Mouse (Mus musculus) cerebellum, adult 8-10 months (tissue): ENCODE results near the gene Pkp4.
"Not testable (repeated sequence)": the region's sequence is repeated elsewhere in the genome, so short reads cannot be mapped to it uniquely, and the experiment has no call there.

Experiments
- DNase-seq: peaks from one replicate; pipeline ENCODE4 v3.0.0; 2022

The Pkp4 gene

DNA sequence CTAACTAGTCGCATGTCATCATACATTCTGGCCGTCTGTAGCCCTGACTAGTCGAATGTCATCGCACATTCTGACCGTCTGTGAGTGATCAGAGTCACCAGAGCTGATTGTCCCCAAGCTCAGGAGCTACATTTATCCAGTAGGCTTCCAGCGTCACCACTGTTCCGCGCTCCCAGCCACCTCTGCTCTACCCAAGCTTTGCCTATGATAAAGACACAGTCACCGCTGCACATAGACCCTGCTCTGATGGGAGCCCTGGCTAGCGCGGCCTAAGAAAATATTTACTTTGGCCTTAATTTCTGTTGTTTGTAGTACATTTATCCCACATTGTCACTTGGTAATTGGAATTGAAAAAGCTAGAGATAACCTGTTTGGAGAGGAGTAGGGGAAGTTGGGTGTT is 183.2 kb downstream of the Pkp4 start:
- DNase-seq, result no peak

DNA sequence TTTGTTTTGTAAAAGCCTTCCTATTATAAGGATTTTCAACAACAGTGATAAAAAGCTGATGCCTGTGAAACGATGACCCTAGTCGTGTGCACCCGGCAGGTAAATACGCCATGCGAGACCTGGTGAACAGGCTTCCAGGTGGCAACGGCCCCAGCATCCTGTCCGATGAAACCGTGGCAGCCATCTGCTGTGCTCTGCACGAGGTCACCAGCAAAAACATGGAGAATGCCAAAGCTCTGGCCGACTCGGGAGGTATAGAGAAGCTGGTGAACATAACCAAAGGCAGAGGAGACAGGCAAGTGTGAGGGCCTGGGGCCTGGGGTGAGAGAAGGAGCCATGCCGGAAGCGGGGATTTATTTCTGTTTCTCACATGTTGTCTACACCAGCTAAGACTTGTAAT is 184.0 kb downstream of the Pkp4 start:
- DNase-seq, result peak; percentile 83

DNA sequence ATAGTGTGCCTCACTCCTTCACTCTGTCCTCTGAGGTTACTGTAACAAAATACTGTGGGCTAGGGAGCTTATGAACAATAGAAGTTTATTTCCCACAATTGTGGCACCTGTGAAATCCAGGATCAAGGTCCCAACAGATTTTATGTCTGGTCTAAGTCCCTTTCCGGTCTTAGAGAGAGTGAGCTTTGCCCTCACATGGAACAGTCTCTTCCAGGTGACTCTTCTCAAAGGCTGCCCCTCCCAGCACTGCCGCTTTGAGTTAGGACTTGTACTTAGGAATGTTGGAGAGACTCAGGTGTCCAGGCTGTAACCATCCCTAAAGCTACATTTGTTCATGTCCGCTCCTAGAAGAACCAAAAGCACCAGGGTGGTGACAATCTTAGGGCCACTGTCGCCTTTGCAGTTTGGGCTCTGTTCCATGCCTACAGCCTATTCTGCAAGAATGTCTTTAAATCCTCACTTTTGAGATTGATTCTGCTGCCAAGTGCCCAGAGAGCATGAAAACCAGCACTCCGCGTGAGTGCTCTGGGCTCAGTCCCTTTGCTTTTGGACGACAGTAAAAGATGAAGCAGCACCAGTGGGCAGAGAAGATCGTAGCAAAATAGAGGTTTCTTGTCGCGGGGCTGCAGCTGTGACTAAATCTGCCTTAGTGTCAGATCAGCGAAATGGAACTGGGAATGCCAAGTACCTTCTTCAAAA is 184.6 kb downstream of the Pkp4 start:
- peak; percentile 36 for DNase-seq

DNA sequence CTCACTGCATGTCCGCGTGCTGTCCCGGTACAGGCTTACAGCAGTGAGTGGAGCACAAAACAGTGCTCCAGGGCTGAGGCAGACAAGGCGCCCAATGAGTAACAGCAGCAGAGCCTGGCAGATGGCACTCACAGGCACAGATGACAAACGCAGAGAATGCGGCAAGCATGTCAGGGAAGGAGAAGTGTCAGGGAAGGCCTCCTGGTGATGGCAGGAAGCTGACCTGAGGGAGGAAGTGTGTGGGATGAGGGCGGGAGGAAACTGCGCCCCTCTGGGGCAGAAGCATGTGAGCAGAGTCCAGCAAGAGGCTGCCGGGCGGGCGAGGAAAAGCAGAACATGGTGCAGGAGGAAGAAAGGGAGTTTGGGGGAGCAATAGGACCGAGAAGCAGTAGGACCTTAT is 185.8 kb downstream of the Pkp4 start:
- DNase-seq, result peak; percentile 52

DNA sequence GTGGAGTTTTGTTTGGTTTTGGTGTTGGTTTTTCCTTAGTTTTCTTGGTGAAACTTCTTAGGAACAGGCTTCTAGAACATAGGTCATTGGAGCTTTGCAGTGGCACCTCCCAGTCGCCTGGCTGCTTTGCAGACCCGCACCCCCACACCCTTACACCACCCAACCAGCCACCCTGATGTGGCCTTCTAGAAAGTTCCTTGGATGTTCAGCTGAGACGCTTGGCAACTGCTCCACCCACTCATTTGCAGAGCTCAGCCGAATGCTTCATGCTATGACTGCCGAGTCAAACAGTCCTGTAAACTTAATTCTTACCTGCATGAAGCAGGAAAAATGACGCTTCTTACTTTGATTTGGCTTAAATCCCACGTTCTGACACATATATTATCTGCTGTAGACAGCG is 187.9 kb downstream of the Pkp4 start:
- DNase-seq, result no peak

DNA sequence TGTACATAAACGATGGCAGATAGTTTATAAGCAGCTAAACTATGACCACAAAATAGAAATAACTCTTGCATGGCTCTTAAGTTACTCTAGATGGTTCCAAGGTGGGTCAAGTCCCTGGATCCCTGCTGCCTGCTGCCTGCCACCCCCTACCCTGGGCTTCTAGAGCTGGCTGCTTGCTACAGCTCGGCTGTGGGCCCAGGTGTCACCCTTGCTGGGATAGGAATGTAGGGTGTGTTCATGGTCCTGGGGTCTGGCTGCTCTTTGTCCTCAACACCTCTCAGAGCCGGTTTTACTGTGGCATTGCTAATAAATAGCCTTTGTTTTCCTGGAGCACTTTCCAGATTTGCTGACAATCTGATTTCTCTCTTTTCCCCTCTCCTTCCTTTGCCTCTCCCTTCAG is 189.4 kb downstream of the Pkp4 start:
- DNase-seq, result no peak

DNA sequence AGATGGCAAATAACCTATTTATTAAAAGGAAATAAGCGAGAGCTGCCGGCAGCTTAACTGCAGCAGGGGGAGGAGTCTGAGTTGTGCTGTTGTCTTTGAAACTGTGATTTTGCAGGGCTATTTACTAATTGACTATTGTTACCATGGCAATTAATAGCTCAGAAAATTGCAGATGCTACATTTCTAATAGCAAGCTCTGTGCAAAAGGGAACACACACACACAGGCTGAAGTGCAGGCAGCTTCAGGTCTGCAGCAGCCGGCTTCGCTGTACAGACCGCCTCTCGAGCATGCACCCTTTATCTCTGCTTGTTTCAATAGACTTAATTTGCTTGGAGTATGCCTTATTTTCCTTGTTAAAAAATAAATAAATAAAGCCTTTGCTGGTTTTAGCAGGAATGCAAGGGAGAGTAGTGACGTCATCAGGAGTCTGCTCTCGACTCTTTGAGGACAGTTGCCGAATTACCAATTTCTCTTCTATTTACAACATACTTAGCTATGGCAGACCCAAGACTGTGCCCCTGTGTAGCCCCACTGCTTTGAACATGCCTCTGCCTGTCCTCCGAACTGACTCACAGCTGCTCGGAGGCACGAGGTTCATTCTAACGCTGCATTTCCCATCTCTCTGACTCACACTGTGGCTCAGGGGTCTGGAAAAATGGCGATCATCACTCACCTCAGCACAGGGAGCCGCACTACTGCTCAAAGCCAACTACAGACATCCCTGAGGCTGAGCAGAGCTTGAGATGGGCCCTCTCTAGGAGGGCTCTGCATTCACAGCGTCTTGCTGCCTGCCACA is 190.9 kb downstream of the Pkp4 start:
- DNase-seq, result no peak

DNA sequence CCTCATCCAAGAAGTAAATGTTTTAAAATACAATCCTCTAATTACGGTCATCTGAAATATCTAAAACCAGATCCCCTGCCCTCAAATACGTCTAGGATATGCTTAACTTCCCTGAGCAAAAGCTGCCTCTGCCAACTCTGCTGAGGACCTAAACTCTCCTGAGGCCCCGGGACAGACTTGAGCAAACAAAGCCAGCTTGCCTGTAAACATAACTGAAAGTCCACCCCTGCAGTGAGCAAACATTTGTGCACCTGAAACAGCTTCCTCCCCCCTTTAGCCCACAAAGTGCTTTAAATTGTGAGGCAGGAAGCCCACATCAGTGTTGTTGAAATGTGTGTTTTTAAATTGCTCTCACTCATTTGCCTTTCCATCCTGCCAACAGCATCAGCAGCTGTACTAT is 193.2 kb downstream of the Pkp4 start:
- no peak for DNase-seq

DNA sequence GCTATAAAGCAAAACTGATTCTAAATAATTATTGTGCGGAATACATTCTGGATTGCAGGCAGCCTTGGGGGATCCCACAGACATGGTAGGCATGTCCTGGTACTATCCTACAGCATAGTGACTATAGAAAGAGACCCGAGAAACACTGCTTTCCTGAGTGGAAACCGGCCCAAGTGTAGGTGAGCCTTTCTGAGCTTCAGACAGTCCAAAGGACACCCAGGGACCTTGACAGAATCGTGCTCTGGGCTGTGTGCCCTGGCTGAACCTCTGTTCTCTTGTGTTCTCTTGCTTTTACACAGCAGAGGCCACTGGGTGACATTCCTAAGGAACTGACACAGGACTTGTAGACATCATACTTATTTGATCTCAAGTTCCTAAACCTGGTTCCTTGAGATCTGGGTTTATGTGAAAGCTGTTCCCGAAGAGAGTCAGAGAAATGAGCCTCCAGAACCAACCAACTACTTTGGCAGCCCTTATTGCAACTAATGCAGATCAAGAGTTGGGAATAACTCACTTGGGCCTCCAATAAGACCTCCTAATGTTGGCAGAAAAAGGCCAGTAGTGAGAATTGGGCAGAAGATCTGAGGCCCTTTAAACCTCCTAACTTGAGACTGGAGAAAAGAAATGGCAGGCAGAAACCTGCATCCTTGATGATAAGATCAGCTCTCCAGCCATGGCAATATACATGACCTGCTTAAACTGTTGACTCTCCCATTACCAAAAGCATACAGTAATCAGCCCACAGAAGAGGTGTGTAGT is 195.1 kb downstream of the Pkp4 start:
- DNase-seq, result no peak

DNA sequence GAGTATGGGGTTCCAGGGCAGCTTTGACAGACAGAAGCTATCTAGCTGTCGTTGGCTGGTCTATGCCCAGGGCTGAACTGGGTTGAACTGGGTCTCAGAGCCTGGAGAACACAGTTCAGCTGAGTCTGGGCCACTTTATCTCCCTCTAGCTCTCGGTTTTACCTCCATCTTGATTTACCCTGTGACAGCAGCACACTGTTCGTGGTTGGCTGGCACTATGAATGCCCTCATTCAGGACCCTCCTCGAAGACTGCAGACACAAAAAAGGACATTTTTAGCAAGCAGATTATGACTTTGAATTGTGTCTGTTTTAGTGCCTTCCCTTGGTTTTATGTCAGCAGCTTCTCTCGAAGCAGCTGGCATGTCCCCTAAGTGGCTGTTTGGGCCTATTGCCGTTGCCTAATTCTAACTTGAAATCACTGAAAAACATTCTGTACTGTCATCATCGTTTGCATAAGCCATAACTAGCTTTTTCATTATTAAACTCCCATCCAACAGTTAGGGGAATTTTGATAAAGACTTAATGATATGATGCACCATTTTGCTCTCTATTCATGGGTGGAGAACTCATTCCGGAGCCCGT is 199.2 kb downstream of the Pkp4 start:
- no peak for DNase-seq

DNA sequence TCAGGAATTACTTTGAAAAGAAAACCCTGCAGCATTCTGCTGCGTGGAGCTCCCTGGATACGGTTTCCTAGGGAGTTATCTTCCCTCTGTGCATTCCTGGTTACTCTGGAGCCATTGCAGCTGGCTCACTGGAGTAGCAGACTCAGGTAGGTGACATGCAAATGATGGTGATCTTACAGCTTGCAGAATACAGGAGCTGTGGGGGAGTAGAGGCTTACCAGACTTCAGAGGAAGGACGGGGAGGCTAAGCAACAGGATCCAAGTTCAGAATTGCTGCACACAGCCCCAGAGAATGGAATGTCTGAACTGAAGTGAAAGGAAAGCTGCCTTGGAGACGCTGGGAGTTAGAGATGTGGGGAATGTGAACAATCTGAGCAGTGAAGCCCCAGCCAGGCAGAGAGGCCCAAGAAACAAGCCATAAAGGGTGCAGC is 200.7 kb downstream of the Pkp4 start:
- DNase-seq, result no peak

DNA sequence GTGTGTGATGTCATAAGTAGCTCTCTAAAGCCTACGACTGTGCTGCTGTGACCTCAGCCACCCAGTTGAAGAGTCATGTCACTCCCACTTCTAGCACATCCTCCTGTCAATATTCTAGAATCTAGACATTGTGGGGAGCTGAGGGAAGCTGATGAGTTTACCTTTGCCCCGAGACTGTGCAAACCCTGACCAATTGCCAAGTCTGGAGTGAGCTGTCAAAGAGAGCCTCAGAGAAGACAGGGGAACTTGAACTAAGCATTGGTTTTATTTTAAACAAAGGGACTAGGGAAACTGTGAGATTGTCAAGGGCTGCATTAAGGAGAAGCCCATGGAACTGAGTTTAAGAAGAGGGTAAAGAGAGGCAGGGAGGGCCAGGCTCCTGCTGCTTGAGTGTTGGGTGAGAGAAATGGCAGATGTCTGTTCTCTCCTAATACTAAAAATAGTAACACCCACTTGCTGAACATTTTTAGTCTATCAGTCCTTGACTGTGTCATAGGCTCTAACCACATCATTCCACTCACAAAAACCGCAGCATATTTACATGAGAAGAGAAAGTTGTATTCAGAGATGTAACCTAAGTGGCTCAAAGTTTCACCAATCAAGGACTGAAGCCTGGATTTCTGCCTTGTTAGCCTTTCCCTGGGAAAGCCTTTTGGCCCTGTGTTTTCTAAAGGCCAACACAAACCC is 203.6 kb downstream of the Pkp4 start:
- DNase-seq, result no peak

DNA sequence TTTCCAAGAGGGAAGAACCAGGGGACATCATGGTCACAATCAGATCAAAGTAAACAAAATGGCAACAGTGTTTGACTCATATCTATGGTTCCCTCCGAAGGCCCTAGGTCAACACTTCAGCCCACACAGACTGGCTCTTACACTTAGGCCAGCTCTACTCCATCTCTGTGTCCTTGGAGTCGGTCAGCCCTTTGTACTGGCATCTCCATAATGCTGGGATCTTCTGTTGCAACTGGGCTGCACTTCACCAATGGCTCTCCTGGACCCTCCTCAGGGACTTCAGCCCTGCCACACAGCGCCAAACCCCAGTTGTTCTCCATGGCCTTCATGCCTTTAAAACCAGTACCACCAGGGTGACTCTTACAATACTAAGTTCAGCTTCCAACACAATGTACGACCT is 206.5 kb downstream of the Pkp4 start:
- no peak for DNase-seq

DNA sequence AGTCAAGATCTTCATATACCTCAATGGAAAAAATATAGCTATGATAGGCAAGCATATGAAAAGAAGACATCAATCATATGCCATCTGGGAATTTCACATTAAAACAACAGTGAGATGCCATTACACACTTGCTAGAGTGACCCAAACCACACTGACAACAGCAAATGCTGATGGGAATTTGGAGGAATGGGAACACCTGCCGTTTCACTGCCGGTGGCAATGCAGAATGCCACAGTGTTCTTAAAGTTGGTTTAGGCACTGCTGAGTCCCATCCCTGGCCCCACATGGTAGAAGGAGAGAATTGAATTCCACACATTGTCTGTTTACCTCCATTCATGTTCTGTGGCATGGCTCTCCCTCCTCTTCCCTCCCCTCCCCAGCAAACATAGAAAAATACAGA is 212.5 kb downstream of the Pkp4 start:
- no peak for DNase-seq

DNA sequence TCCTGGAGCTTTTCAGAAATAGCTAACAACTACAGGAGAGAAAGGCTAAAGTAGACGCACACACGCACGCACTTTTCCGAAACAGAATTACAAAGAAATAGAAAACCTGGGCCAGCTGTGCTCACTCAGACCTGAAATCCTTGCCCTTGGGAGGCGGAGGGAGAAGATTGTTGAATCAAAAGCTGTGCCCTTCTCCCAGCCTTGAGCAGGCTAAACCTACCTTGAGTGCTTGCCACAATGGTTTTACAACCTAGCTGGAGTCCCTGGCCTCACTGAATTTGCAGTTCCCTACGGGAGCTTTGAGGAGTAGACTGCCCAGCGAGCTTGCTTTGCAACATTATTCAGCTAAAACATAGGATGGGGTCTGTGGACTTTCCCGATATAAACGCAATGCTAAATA is 217.4 kb downstream of the Pkp4 start:
- DNase-seq, result no peak

DNA sequence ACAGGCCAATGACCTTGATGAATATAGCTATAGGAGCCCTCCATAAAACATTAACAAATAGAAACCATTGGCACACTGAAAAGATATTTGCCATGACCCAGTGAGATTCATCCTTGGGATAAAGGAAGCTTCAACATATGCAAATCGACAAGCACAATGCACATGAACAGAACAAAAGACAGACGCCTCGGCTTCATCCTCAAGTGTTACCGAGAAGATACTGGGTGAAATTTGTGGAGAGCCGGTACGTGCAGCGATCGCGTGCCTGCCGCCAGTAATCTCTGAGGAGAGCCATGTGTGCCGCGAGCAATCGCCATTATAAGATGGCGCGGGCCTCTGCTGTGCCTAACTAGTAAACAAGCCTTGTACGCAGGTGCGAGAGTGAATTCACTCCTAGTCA is 218.2 kb downstream of the Pkp4 start:
- not testable (repeated sequence) for DNase-seq

DNA sequence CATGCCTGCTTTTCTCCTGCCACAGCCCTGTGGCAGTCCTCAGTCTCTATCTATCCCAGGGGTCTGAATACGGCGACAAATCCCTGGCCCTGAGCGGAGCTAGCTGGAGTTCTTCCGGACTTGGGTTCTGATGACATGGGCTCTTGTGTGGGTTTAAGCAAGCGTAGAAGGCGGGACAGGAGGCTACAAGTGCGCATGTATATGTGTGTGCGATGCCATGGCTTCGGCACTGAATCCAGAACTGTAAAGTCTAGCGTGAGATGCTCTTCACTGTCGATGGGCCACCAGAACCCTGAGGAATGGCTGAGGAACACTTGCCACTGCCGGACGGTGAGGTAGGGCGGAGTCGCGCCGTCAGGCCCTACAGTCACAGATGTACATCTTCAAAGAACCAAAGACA is 222.6 kb downstream of the Pkp4 start:
- no peak for DNase-seq

DNA sequence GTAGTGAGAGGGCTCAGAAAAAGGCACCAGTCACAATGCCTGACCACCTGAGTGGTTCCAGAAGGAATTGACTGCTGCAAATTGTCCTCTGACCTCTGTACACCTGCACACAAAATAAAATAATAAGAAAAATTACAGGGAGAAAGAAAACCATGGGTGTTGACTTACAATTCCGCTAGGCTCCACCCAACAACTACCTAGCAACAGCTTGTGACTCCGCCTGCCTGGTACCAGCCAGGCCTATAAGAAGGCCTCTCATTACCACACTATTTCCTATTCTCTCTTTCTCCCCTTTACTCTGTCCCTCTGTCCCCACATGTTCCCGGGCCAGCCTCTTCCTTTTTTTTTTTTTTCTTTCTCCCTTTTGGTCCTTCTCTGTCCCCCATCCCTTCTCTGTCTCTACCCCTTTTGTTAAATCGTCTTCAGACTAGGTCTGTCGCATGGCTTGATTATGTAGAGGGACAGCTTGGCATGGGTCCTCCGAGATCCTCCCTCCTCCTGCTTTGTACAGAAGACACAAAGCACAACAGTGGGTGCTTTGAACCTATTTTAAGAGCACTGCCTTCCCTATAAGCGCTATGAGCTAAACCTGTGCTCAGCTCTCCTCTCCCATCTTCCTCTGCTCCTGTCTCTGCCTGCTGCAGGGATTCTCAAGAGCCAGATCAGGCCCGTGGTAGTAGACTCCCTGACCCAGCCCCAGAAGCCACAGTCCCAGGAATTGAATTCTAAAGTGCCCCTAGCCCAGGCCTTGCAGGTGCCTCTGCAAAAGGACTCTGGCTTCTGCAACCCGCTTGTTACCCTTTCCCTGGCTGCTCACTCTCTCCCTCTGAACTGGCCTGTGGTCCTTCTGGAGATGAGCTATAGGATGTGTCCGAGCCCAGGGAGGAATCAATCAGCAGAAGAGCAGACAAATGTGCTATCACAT is 223.5 kb downstream of the Pkp4 start:
- no peak for DNase-seq

DNA sequence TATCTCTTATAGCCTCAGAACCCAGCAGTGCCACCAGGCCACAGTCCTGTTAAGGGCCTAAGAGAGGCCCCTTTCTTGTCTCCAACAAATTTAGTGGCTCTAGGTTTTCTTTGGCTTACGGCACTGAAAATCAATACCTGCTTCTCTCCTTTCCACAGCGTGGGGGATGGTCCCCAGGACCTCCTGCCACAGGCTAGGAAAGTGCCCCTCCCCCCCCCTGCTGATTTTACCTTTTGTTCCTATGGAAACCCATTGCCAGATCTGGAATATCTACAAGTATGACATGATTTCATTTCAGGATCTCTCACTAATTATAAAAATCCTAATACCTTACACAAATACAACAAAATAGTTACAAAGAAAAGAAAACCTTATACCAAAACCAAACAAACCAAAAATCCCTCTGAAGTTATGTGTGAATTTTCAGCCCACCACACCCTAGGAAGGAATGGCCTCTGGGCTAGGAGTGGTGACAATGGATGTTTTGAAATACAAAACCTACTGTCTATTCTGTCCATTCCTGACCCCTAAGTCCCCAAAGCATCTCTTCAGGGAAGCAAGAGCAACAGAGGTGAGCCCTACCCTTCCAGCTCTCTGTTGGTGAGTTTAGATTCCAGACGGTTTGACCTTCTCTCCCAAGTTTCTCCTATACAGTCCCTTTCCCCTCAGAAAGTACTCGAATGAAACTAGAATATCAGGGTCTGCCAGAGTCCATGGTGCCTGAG is 224.7 kb downstream of the Pkp4 start:
- DNase-seq, result no peak

DNA sequence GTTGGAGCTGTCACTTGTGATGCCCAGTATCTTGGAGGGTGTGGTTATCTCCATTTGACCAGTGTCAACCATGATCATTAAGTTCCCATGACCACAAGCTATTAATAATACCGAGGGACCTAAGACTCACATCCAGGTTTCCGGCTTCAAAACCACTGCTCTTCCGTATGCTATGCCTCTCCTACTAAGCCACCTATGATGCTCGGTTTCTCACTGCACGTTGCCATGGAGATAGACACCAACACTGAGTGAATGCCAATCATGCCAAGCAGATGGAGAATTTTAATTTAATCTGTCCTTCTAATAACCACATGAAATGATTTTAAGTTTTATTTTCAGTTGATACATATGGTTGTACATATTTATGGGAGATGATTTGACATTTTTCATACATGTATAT is 229.3 kb downstream of the Pkp4 start:
- no peak for DNase-seq

DNA sequence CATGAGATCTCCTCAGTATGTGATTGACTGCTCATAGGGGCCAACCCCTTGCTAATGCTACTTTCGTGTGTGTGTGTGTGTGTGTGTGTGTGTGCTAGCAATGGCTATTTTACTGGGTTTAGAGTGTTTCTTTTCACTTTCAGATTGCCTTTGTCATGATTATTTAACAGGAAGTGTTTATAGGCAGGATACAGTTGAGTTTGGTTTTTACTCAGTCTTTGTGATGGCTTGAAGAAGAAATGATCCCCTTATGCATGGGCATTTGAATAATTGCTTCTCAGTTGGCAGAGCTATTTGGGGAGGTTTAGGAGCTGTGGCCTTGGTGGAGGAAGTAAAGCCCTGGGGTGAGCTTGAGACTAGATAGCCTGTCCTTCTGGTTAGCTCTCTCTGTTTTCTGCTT is 232.5 kb downstream of the Pkp4 start:
- no peak for DNase-seq
